Mouse (Mus musculus) embryonic fibroblast, embryonic 13.5 days (primary cell): ENCODE measurements around the gene Ddx56.

ENCODE experiments used
- CTCF ChIP-seq: IDR thresholded peaks from 2 replicates; pipeline ENCODE4 v1.5.1; 2011; ENCODE audit warnings: mild to moderate bottlenecking, control low read depth, low read length, moderate library complexity, borderline replicate concordance; ENCODE audit not compliant: insufficient read depth
- POLR2A ChIP-seq: IDR thresholded peaks from 2 replicates; pipeline ENCODE4 v1.6.1; 2011; ENCODE audit warnings: low read depth, mild to moderate bottlenecking, control low read depth, low read length, moderate library complexity

GRCm38 (mm10) chr11:6290883-6291282 lies 23.3 kb upstream of the Ddx56 start:
- TF ChIP-seq CTCF (no peak), POLR2A (no peak)
